Mouse (Mus musculus): ENCODE results near the gene Kif6.

DNA sequence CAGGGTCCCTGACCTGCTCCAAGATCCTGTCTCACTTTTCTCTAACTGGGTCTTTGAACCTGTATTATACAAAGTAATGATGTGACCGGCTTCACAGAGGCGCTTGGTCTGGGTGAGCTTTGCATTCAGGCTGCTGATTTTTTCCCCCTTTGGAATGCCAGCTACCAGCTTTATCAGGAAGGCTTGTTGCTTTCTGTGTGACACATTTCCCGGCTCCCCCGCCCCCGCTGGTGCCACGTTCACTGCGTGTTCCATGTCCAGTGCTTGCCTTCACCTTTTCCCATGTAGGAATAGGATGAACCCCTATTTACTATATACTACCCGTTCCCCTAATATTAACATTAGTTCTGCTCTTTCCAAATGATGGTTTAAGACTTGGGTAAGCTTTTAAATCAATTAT lies 27.4 kb downstream of the Kif6 start:
- no peak for TF ChIP-seq CTCF (IDR thresholded peaks at IDR 0.05; ENCODE audit: low read depth)
- TF ChIP-seq EP300 (IDR thresholded peaks at IDR 0.05; ENCODE audit: low read depth): no peak
